Mouse (Mus musculus) limb, embryonic 11.5 days (tissue): ENCODE data around the gene Gm11487. TPM values are rescaled to one million over a fixed set of nuclear protein-coding genes. Genes with fewer than 3 reads are reported as not detected.
A peak's percentile ranks its signal among the peaks of the same experiment; 100 is the strongest.
"Not testable (repeated sequence)": the region's sequence is repeated elsewhere in the genome, so short reads cannot be mapped to it uniquely, and the experiment has no call there.

Experiments used
- ATAC-seq: fragments of 200-750 bp; cut with Nextera tagmentation; 2 replicates; pipeline ENCODE4 v1.8.0; 2017; ENCODE audit warnings: low read depth; ENCODE audit not compliant: insufficient number of reproducible peaks, low FRiP score, low TSS enrichment
- DNase-seq: peaks from one replicate; pipeline ENCODE4 v3.0.0-alpha.2; 2015; ENCODE audit warnings: low spot score
- H3K27ac ChIP-seq: fragments of 300-500 bp; sonication (generic); replicated peaks from 2 replicates; pipeline ENCODE4 v1.5.1; 2014; ENCODE audit warnings: low read depth, mild to moderate bottlenecking, low read length
- H3K27me3 ChIP-seq: fragments of 300-500 bp; sonication (generic); 2 replicates; pipeline ENCODE4 v1.6.1; 2014; ENCODE audit warnings: mild to moderate bottlenecking, low read length, mixed read lengths; ENCODE audit not compliant: control insufficient read depth, insufficient read depth
- H3K36me3 ChIP-seq: fragments of 300-500 bp; sonication (generic); 2 replicates; pipeline ENCODE4 v1.6.1; 2014; ENCODE audit warnings: mild to moderate bottlenecking, low read length, moderate library complexity, mixed read lengths; ENCODE audit not compliant: control insufficient read depth, insufficient read depth
- H3K4me1 ChIP-seq: fragments of 300-500 bp; sonication (generic); 2 replicates; pipeline ENCODE4 v1.6.1; 2014; ENCODE audit warnings: low read length, mixed read lengths; ENCODE audit not compliant: control insufficient read depth, insufficient read depth
- H3K4me2 ChIP-seq: fragments of 300-500 bp; sonication (generic); 2 replicates; pipeline ENCODE4 v1.6.1; 2014; ENCODE audit warnings: low read depth, mild to moderate bottlenecking, moderate library complexity; ENCODE audit not compliant: severe bottlenecking
- H3K4me3 ChIP-seq: fragments of 300-500 bp; sonication (generic); 2 replicates; pipeline ENCODE4 v1.5.1; 2014; ENCODE audit warnings: low read depth, low read length
- H3K9ac ChIP-seq: fragments of 300-500 bp; sonication (generic); 2 replicates; pipeline ENCODE4 v1.6.1; 2014; ENCODE audit warnings: mild to moderate bottlenecking, low read length
- H3K9me3 ChIP-seq: fragments of 300-500 bp; sonication (generic); 2 replicates; pipeline ENCODE4 v1.6.1; 2016; ENCODE audit warnings: low read length; ENCODE audit not compliant: control insufficient read depth
- WGBS: fragments of 180-500 bp; shearing (Covaris S2); extraction: QIAGEN DNeasy Blood & Tissue Kit; methylation state at CpG from one replicate; pipeline ENCODE4 v1.1.7; 2014; 5-methylcytosine and 5-hydroxymethylcytosine counted together
- polyA plus RNA-seq: library from polyadenylated mRNA; unstranded; fragments of >200 nt; fragmentation: Nextera tagmentation; extraction: Ambion mirVana; gene quantifications from 2 replicates; pipeline ENCODE4 v1.2.1, GENCODE M21; 2014

The Gm11487 gene
- not detected in 2 replicates for polyA plus RNA-seq

- H3K9ac ChIP-seq, H3K4me1 ChIP-seq, DNase-seq, H3K27me3 ChIP-seq, H3K4me2 ChIP-seq, ATAC-seq, H3K36me3 ChIP-seq, H3K4me3 ChIP-seq, H3K9me3 ChIP-seq, H3K27ac ChIP-seq: not testable (repeated sequence)
- 93% methylated on average over 4 of the region's 4 CpGs for WGBS
Observed at GRCm38 (mm10) chr4:73404972-73405371, at the start of gene Gm11487. TSS of gene Gm11487 (minus strand) at chr4:73405072.

GRCm38 (mm10) chr4:73444715-73445114 lies 39.8 kb upstream of the Gm11487 start:
- H3K4me1 ChIP-seq, result no peaks in the 10 kb centered on the region
- H3K27ac ChIP-seq, result no peak overlapping the region
- H3K9ac ChIP-seq, result no peak overlapping the region
- no peak for ATAC-seq
- H3K9me3 ChIP-seq, result no peaks in the 10 kb centered on the region
- no peak overlapping the region for H3K4me2 ChIP-seq
- no peaks in the 10 kb centered on the region for H3K36me3 ChIP-seq
- no peak overlapping the region for H3K4me3 ChIP-seq
- WGBS, result 58% methylated on average over 7 of the region's 7 CpGs
- DNase-seq, result peak; percentile 34
- H3K27me3 ChIP-seq, result no peaks in the 10 kb centered on the region

GRCm38 (mm10) chr4:73442568-73442967 lies 37.7 kb upstream of the Gm11487 start:
- no peak for DNase-seq
- Histone ChIP-seq H3K4me1 (no peaks in the 10 kb centered on the region), H3K9ac (no peak overlapping the region), H3K27ac (no peak overlapping the region), H3K9me3 (no peaks in the 10 kb centered on the region), H3K4me3 (no peak overlapping the region), H3K27me3 (no peaks in the 10 kb centered on the region), H3K36me3 (no peaks in the 10 kb centered on the region), H3K4me2 (no peak overlapping the region)
- no peak for ATAC-seq
- WGBS, result 70% methylated on average over 1 of the region's 1 CpGs

GRCm38 (mm10) chr4:73425903-73426302 lies 21.0 kb upstream of the Gm11487 start:
- no peaks in the 10 kb centered on the region for H3K9me3 ChIP-seq
- WGBS, result 80% methylated on average over 3 of the region's 3 CpGs
- no peaks in the 10 kb centered on the region for H3K27me3 ChIP-seq
- no peaks in the 10 kb centered on the region for H3K4me1 ChIP-seq
- DNase-seq (no peak), ATAC-seq (no peak)
- no peak overlapping the region for H3K9ac ChIP-seq
- H3K4me3 ChIP-seq, result no peak overlapping the region
- H3K27ac ChIP-seq, result no peak overlapping the region
- H3K36me3 ChIP-seq, result no peaks in the 10 kb centered on the region
- H3K4me2 ChIP-seq, result no peak overlapping the region

GRCm38 (mm10) chr4:73423049-73423448 lies 18.2 kb upstream of the Gm11487 start:
- Histone ChIP-seq H3K4me1 (no peaks in the 10 kb centered on the region), H3K9me3 (no peaks in the 10 kb centered on the region), H3K27me3 (no peaks in the 10 kb centered on the region), H3K27ac (no peak overlapping the region), H3K4me3 (no peak overlapping the region), H3K4me2 (no peak overlapping the region), H3K36me3 (no peaks in the 10 kb centered on the region), H3K9ac (no peak overlapping the region)
- 92% methylated on average over 12 of the region's 12 CpGs for WGBS
- ATAC-seq, result no peak
- DNase-seq, result no peak

- Histone ChIP-seq H3K27me3 (no peaks in the 10 kb centered on the region), H3K9ac (no peak overlapping the region), H3K4me2 (no peak overlapping the region), H3K4me1 (no peaks in the 10 kb centered on the region), H3K27ac (no peak overlapping the region), H3K9me3 (no peaks in the 10 kb centered on the region), H3K4me3 (no peak overlapping the region), H3K36me3 (no peaks in the 10 kb centered on the region)
- no peak for DNase-seq
- ATAC-seq, result no peak
- WGBS, result 58% methylated on average over 3 of the region's 3 CpGs
Observed at GRCm38 (mm10) chr4:73366534-73366933, 38.3 kb downstream of the Gm11487 start.

Other genes starting within 250 kb of the Gm11487 start
- not detected in 2 replicates for gene Gm11238, start 202.8 kb upstream of the Gm11487 start, polyA plus RNA-seq
- not detected in 2 replicates for gene Gm11237, start 217.9 kb upstream of the Gm11487 start, polyA plus RNA-seq
- not detected in 2 replicates for gene Gm11236, start 233.0 kb upstream of the Gm11487 start, polyA plus RNA-seq